Mouse (Mus musculus) left cerebral cortex, postnatal 10 days (tissue): ENCODE measurements at regions not wholly inside any gene's neighbourhood (a gene's known extent, or its start where the extent isn't known, plus 50 kb on each side); places are given as distances from the start of the nearest gene placed in this dataset.

ENCODE experiments used
- DNase-seq, 2 experiments: peaks; one replicate each; pipeline ENCODE4 v3.0.0; 2021 to 2022; ENCODE audit warnings: low spot score in 2 of 2, mixed read lengths in 1 of 2; ENCODE audit errors: extremely low spot score in 1 of 2
- intact Hi-C: fragments of 180-260 bp; cut with DNase I; formaldehyde crosslinking; loops from one replicate; pipeline ENCODE4 v1.15.1; 2025

- intact Hi-C loops, result no loop called here
- no peak for DNase-seq
Observed at GRCm38 (mm10) chr10:101486504-101486903, 194.8 kb upstream of the Mgat4c start.

DNA sequence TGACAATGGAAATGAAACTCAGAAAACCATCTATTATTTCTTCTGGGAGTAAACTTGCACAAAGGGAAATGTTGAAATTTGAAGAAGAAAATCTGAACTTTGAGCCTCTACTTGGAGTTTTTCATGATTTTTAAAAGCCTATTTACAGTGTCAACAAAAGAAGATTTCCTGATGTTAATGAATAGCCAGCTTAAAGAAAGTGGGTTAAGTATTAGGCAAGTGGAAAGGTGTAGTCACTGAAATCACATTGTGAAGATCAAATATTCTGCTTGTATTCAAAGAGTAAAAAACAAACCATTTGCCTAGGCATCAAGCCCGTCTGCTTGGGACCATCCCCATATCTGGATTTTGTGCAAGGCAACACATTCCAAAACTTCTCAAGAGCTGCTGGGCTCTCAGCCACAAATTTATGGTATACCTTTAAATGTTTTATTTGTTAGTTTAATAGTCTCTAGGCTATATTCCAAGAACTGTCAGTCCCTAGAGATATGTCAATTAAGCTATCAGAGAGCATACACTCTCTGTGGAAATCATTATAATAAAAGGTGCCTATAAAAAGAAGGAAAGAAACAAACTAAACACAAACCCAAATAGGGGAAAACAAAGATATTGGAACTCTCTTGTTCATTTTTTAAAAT lies 190.8 kb upstream of the Mgat4c start:
- intact Hi-C loops, result no loop called here
- no peak for DNase-seq

- DNase-seq, result no peak
- intact Hi-C loops, result no loop called here
Observed at GRCm38 (mm10) chr10:101515087-101515486, 166.2 kb upstream of the Mgat4c start.

- intact Hi-C loops, result no loop called here
- DNase-seq, result peak in 1 of 2 experiments; percentile 16
Observed at GRCm38 (mm10) chr10:101516930-101517329, 164.4 kb upstream of the Mgat4c start.

GRCm38 (mm10) chr10:101532325-101532724 lies 149.0 kb upstream of the Mgat4c start:
- intact Hi-C loops, result no loop called here
- DNase-seq, result no peak

GRCm38 (mm10) chr10:101544203-101544602 lies 137.1 kb upstream of the Mgat4c start:
- DNase-seq, result no peak
- intact Hi-C loops, result no loop called here

DNA sequence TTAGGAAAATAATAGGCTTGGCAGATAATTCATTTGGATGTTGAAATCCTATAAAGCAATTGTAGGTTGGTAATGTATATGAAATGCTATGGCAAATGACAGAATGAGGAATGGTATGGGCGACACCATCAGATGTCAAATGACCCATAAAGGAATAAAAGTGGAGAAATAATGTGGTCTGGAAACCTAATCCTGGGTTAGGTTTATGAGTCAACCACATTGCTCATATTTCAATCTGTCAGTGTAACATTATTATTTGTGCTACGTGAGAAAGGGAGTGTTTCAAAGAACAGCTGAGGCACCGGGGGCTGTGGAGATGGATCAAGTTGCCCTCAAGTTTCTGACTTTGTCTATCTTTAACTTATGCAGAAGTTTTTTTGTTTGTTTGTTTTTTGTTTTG lies 130.6 kb upstream of the Mgat4c start:
- no peak for DNase-seq
- intact Hi-C loops, result no loop called here
